Mouse (Mus musculus) layer of hippocampus, adult 6 months (tissue): Measurements from ENCODE around the gene Nme3. TPM values are rescaled to one million over a fixed set of nuclear protein-coding genes. Genes with fewer than 3 reads are reported as not detected.

Source experiments
- long read RNA-seq, 2 experiments: library from polyadenylated mRNA; unstranded; transcript quantifications; one replicate each; pipeline ENCODE4 v2.0.0; 2019 to 2020
- polyA plus RNA-seq: library from polyadenylated mRNA; unstranded; fragments of <200 nt; fragmentation: Nextera tagmentation; gene quantifications from 2 replicates; pipeline ENCODE4 v1.2.3, GENCODE M21; 2021

Gene Nme3
- 121 and 122 TPM in 2 replicates for polyA plus RNA-seq
- long read RNA-seq, experiment 1, transcript Nme3-203 (4 exons, 484 nt): minor isoform, 18 of 56 reads
- long read RNA-seq, experiment 1, transcript Nme3-201 (5 exons, 715 nt): major isoform, 28 of 56 reads
- long read RNA-seq, experiment 1, partial matches to known transcripts: 0 of 56 reads
- long read RNA-seq, experiment 1, other reads (novel, unspliced or antisense): 0 of 56 reads
- long read RNA-seq, experiment 2, partial matches to known transcripts: 1 of 6 reads
- long read RNA-seq, experiment 2, other reads (novel, unspliced or antisense): 0 of 6 reads

GRCm38 (mm10) chr17:24896241-24896992, at the start of gene Nme3:
Nme3 (plus strand) TSS chr17:24896500.

DNA sequence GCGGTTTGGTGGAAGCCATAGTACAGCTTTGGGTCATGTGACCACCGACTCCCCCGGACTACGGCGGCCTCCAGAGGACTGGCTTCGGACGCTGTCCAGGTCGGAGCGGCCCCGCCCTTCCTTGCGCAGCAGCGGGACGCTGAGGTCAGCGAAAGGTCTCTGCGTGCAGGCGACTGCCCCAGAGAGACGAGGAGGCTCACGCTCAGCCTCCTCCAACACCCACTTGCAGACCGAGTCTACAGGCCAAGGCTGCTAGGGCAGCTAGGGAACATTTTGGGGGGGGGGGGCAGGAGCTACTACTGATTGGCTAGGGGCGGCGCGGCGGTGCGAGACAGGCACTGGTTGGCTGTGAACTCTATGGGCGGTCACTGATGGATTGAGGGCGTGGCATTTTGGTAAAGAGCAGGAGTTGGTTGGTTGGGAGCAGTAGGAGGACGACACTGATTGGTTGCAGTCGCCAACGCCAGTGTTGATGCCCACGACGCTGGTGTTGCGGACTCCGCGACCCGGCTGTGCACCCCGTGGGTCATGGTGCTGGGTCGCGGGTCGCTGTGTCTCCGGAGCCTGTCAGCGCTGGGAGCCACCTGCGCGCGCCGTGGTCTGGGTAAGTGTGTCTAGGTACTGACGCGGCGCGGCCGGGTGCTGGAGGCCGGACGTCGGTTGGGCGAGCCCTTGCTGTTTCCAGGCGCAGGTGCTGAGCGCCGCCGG, 46.1 kb upstream of the Nme3 start, which contains the start of gene Fahd1:
Fahd1 (minus strand) TSS at position 300 of the 708 bp plus-strand sequence.

DNA sequence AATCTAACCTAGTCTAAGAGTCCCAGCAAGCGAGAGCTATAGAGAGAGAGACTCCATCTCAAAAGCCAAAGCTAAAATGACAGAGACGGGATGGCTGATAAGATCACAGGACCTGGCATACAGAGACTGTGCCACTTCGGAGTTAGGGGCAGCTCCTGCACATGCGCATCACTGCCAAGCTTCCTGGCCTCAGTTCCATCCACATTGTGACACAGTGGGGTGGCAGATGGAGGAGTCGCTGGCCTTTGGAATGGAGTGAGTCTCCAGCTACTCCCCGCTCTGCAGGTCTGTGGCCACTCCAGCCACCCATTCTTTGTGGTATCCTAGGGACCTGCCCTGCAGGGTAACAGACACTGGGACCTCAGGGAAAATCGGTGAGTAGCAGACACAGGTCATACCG, 30.5 kb upstream of the Nme3 start, which contains the start of gene Igfals:
Igfals (plus strand) TSS at position 222 of the 400 bp plus-strand sequence.

GRCm38 (mm10) chr17:24886134-24886931, 10.0 kb upstream of the Nme3 start, which contains the start of the genes Nubp2 and Spsb3:
Nubp2 (minus strand) TSS chr17:24886349.
Spsb3 (plus strand) TSS chr17:24886643.

DNA sequence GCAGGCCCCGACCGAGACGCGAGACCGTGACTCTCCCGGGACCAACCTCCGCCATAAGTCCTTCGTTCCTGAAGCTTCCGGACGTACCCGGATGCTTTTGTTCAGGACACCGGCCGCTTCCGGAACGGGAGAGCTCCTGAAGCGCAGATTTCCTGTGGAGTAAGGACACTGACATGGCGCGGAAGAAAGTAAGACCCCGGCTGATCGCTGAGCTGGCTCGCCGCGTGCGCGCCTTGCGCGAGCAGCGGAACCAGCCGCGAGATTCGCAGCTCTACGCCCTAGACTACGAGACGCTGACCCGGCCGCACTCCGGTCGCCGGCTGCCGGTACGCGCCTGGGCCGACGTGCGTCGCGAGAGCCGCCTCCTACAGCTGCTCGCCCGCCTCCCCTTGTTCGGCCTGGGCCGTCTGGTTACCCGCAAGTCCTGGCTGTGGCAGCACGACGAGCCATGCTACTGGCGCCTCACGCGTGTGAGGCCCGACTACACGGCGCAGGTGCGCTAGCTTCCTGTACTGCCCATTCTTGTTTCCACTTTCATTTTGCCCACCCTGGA, 1.2 kb upstream of the Nme3 start, which contains the start of the genes Eme2 and Mrps34:
Eme2 (minus strand) TSS at position 93 of the 553 bp plus-strand sequence.
Mrps34 (plus strand) TSS at position 122 of the 553 bp plus-strand sequence.

GRCm38 (mm10) chr17:24936259-24937237, 40.2 kb downstream of the Nme3 start, which contains the start of gene Mapk8ip3:
Mapk8ip3 (minus strand) TSS chr17:24936977.

Other genes with a start within 250 kb of the Nme3 start
- 41.7 and 49.7 TPM in 2 replicates for gene Slc9a3r2, start 246.2 kb upstream of the Nme3 start, polyA plus RNA-seq
- 1.2 TPM in 2 replicates for gene Npw, start 238.0 kb upstream of the Nme3 start, polyA plus RNA-seq
- gene Zfp598, start 226.8 kb upstream of the Nme3 start, polyA plus RNA-seq: 0.99 and 1.2 TPM in 2 replicates
- 304 and 365 TPM in 2 replicates for gene Syngr3, start 206.5 kb upstream of the Nme3 start, polyA plus RNA-seq
- 30.7 and 34.3 TPM in 2 replicates for gene Gfer, start 200.3 kb upstream of the Nme3 start, polyA plus RNA-seq
- gene Noxo1, start 200.3 kb upstream of the Nme3 start, polyA plus RNA-seq: 0.87 and 0.93 TPM in 2 replicates
- 23.2 and 24.5 TPM in 2 replicates for gene Tbl3, start 188.8 kb upstream of the Nme3 start, polyA plus RNA-seq
- gene Rnf151, start 178.4 kb upstream of the Nme3 start, polyA plus RNA-seq: not detected in 2 replicates
- 1,412 and 1,765 TPM in 2 replicates for gene Rps2, start 178.4 kb upstream of the Nme3 start, polyA plus RNA-seq
- gene Ndufb10, start 172.0 kb upstream of the Nme3 start, polyA plus RNA-seq: 1,096 and 1,134 TPM in 2 replicates
- 0.50 TPM in 1 of 2 replicates, not detected in the other for gene Rpl3l, start 168.7 kb upstream of the Nme3 start, polyA plus RNA-seq
- gene Msrb1, start 159.9 kb upstream of the Nme3 start, polyA plus RNA-seq: 9.1 and 9.3 TPM in 2 replicates
- 0.54 and 0.67 TPM in 2 replicates for gene Hs3st6, start 143.5 kb upstream of the Nme3 start, polyA plus RNA-seq
- not detected in 2 replicates for gene Meiob, start 92.2 kb upstream of the Nme3 start, polyA plus RNA-seq
- 305 and 325 TPM in 2 replicates for gene Hagh, start 56.4 kb upstream of the Nme3 start, polyA plus RNA-seq
- gene Fahd1, start 46.1 kb upstream of the Nme3 start, polyA plus RNA-seq: 25.1 and 25.5 TPM in 2 replicates
- gene Igfals, start 30.5 kb upstream of the Nme3 start, polyA plus RNA-seq: 0.20 TPM in 1 of 2 replicates, not detected in the other
- 54.0 and 61.7 TPM in 2 replicates for gene Nubp2, start 10.2 kb upstream of the Nme3 start, polyA plus RNA-seq
- 82.3 and 84.0 TPM in 2 replicates for gene Spsb3, start 9.9 kb upstream of the Nme3 start, polyA plus RNA-seq
- 15.7 and 16.4 TPM in 2 replicates for gene Eme2, start 1.4 kb upstream of the Nme3 start, polyA plus RNA-seq
- 173 and 187 TPM in 2 replicates for gene Mrps34, start 1.4 kb upstream of the Nme3 start, polyA plus RNA-seq
- 52.4 and 55.8 TPM in 2 replicates for gene Mapk8ip3, start 40.5 kb downstream of the Nme3 start, polyA plus RNA-seq
- gene Jpt2, start 64.2 kb downstream of the Nme3 start, polyA plus RNA-seq: 4.7 and 5.9 TPM in 2 replicates
- 6.2 and 7.0 TPM in 2 replicates for gene Cramp1l, start 119.3 kb downstream of the Nme3 start, polyA plus RNA-seq
- gene Ift140, start 119.6 kb downstream of the Nme3 start, polyA plus RNA-seq: 4.3 and 6.4 TPM in 2 replicates
- 15.0 and 15.1 TPM in 2 replicates for gene Tmem204, start 187.1 kb downstream of the Nme3 start, polyA plus RNA-seq
- gene Telo2, start 219.5 kb downstream of the Nme3 start, polyA plus RNA-seq: 9.6 and 9.7 TPM in 2 replicates
- 0.79 and 0.80 TPM in 2 replicates for gene Ptx4, start 224.3 kb downstream of the Nme3 start, polyA plus RNA-seq
- 31.4 and 33.7 TPM in 2 replicates for gene Clcn7, start 236.9 kb downstream of the Nme3 start, polyA plus RNA-seq